Mouse (Mus musculus) liver, adult (tissue): ENCODE data around the gene Echdc3.

Source experiments
- GATA4 ChIP-seq: IDR thresholded peaks from 2 replicates; pipeline ENCODE4 v1.6.1; 2014; ENCODE audit warnings: mild to moderate bottlenecking, low read length; ENCODE audit not compliant: insufficient replicate concordance

The Echdc3 gene

DNA sequence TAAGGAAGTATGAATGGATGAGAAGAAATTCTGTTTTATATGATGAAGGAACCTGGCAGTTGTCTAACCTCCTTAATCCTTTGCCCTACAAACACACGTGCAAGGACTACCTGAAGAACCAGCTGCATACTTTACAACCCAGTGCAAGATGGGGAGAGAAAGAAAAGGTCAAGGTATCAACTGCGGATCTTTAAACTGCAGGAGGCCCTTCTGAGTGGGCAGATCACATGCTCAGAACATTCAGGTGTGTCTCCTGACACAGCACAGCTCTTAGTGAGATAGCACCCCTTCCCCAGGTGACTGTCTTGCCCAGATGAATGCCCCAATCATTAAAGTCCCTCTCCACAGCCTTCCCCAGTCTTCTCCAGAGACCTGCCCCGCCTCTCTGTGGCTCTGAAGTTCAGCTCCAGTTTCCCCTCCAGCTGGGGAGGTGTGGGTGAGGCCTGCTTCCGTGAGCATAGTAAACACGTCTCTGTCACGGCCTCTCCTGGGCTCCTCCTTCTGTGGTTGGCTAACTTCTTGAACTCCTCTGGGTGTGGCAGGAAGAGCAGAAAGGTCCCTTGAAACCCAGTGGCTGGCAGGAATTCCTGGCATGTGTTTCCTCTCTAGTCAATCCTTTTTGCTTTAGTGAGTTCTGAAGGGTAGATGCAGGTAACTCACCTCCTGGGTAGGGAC, 50.3 kb downstream of the Echdc3 start:
- no peak for TF ChIP-seq GATA4

DNA sequence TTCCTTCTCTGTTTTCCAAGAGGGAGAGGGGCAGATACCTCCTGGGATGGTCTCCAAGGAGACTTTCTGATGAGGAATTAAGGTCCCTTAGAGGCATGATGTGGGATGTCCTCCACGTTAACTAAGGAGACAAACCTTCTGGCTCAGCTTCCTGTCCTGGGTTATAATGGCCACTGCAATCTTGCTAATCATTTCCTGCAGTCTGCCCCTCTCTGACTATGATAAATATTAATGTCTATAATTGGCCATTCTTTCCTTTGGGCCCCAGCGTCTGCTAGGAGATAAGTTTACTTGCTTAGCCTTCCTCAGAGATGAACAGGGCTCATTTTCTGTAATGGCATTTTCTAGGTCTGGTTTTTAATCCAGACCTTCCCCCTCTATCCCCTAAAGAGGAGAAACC, 53.1 kb downstream of the Echdc3 start:
- no peak for TF ChIP-seq GATA4

DNA sequence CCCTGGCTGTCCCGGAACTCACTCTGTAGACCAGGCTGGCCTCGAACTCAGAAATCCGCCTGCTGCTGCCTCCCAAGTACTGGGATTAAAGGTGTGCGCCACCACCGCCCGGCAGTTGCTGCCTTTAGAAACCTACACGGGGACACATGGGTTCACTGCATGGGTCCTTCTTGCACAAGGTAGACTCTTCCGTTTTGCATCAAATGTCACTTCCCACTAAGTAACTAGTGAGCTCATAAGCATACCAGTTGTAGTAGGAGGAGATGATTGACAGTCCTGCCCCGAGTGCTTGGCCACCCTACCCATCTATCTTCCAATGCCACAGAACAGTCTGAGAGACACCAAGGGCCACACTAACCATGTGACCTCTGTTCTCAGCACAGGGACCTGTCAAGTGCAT, 53.6 kb downstream of the Echdc3 start:
- TF ChIP-seq GATA4: no peak

DNA sequence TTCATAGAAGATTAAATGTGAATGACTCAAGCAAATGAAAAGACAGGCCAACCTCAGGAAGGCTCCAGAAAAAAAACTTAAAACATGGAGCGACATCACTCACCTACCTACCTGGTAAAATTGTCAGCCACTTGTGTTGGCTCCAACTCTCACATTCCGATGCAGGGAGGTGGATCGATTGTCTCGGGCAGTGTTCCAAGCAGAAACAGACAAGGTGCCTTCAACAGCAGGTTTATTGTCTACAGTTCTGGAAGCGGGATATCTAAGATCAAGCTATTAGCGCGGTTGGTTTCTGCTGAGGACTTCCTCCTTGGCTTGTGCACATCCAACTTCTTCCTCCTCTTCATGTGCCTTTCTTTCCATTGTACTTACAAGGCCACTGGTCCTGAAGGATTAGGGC, 55.2 kb downstream of the Echdc3 start:
- TF ChIP-seq GATA4: no peak

DNA sequence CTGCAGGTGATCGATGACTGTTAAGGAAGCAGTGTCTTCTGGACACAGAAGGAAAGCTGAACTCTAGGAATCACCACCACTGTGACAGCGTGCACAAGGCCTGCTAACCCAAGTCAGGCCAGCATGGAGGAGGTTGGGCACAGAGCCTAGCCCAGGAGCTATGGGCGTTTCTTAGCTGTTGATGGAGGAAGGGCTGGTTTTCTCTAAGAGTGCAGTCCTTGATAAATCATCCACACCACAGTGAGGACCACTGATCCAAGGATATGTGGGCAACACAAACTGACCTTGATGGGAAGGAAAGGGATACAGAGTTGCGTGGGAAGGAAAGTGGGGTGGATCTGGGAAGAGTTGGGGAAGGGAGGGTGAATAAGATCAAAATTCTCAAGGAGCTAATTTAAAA, 55.6 kb downstream of the Echdc3 start:
- no peak for TF ChIP-seq GATA4

DNA sequence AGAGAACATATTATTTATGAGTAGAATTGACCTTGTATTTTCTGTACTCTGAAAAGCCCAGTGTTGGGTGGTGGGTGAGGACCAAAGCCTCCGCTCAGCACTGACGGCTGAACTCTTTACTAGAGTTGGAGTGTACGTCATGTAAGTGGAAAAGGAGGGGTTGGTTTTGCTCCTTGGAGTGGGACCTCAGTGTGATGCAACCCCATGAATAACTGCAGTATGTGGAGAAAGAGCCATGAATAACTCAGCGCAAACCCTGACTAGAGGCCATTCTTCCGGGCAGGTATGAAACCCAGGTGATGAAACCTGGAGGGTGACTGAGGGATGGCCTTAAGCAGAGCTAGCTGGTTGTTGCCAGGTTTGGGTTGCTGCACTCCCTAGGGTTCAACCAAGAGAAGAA, 63.0 kb downstream of the Echdc3 start:
- no peak for TF ChIP-seq GATA4

DNA sequence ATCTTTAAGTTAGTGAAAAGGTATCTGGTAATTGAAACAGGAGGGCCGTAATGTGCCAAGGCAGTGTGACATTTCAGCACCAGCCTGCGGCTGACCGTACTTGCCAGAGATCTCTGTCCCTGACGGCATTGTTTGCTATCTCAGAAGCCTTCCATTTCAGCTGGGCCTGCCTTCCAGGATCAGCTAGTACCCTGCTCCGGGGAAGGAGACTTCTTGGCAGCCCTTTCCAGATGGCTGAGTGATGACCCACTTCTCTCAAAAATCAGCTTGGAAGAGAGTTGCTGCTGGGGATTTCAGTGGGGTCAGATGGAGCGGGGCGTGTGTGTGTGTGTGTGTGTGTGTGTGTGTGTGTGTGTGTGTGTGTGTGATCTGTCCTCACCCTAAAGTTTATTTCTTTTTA, 65.9 kb downstream of the Echdc3 start:
- no peak for TF ChIP-seq GATA4

DNA sequence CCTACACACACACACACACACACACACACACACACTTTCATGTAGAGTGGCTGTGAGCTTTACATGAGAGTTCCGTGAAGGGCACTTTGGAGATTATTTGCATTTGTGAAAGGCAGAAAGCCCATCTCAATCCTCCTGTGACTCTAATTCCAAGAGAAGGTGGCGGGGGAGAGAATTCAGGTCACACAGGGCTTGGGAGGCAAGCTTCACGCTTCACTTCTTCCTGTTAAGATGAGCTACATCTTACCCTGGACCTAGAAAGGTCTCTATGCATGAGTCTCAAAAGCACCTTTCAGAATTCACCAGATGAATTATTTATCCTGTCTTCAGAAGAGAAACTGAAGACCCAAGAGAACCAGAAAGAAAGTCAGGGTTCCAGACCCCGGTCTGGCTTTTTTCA, 66.6 kb downstream of the Echdc3 start:
- TF ChIP-seq GATA4: no peak

DNA sequence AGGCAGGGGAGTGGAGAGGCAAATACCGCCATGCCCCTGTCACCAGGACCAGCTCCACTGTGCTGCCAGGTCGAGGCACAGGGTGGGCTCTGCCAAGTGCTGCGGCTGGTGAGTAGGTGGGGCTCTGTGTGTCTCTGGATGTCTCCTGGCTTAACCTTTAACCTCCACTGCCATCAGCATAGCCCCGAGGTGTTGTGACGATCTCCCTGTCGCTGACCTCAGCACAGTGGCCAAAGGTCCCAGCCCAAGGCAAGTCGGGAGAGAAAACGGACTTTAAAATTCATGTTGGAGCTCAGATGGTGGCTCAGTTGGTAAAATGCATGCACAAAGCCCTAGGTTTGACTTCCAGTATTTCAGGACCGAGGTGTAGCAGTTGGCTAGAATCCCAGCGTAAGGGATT, 67.2 kb downstream of the Echdc3 start:
- TF ChIP-seq GATA4: no peak

DNA sequence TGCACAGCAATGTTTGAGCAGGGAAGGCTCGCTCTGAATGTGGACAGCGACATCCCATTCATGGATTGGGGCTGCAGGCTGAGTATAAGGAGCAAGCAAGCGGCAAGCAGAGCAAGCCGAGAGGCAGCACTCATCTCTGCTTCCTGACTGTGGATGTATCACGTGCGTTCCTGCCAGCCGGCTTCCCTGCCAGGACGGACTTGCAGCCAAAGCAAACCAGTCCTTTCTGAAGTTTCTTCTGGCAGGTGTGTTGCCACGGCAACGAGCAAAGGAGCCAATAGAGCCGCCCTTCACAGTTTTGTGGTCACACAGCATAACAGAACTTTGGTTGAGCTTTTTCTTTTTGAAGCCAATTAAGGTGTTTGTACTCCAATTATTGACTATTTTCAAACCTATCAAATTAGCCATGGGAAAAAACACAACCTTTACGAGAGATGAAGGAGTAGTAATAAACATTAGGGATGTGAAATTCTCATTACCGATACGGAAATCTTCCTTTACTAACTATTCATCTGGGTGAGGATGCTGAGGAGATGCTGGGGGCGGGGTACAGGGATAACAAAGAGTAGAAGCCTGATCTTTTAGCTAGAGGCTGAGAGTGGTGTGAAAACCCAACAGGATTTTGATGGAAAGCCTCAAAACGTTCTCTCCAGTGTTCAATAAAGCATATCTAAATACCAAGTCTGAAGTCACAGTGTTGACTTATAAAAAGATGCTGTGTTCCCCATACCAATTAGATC, 69.7 kb downstream of the Echdc3 start:
- no peak for TF ChIP-seq GATA4

DNA sequence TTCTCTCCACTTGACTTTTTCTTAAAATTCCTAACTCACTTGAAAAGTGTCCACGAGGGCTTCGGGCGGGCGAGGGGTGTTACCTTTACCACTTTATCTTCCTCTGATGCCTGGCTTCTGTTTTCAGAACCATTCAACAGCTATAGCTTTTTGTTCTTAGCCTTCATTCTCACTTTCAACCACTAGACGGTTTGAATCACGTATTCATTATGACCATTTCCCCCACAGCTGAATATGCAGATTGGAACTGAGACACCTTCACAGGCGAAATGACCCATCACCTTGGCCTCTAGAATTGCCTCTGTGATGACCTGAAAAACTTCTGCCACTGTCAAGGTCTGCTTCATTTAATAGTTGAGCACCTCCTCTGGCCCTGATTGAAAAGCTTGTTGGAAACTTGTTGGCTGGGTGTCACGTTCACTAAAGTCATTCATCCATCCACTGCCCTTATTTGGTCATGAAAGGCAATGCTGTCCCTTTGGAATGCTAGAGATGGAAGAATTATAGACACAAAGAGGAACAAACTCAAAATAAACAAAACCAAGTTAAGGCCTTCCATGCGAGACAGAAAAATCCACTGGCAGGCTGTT, 72.2 kb downstream of the Echdc3 start:
- no peak for TF ChIP-seq GATA4
